Mouse (Mus musculus) CD8-positive naive resting alpha-beta T cell, adult 2 months (primary cell): ENCODE data around the gene E330021D16Rik.
"Not testable (repeated sequence)": the region's sequence is repeated elsewhere in the genome, so short reads cannot be mapped to it uniquely, and the experiment has no call there.

Experiments
- DNase-seq, 2 experiments: peaks; one replicate each; pipeline ENCODE4 v3.0.0; 2022; ENCODE audit warnings: low read depth in 2 of 2, low spot score in 2 of 2

E330021D16Rik gene

GRCm38 (mm10) chr6:136415133-136415775 is at the start of gene E330021D16Rik:
TSS of gene E330021D16Rik (minus strand) at chr6:136415569.
- no peak for DNase-seq

- peak in 1 of 2 experiments; percentile 9 for DNase-seq
These were observed 49.7 kb upstream of the E330021D16Rik start for GRCm38 (mm10) chr6:136465021-136465420.

- DNase-seq = peak in 1 of 2 experiments; percentile 33
These were observed 48.8 kb upstream of the E330021D16Rik start for GRCm38 (mm10) chr6:136464121-136464621.

- DNase-seq = peak; percentile 53 to 67
These were observed 48.1 kb upstream of the E330021D16Rik start for GRCm38 (mm10) chr6:136463491-136463890.

GRCm38 (mm10) chr6:136459156-136459555 is 43.8 kb upstream of the E330021D16Rik start:
- no peak for DNase-seq

DNA sequence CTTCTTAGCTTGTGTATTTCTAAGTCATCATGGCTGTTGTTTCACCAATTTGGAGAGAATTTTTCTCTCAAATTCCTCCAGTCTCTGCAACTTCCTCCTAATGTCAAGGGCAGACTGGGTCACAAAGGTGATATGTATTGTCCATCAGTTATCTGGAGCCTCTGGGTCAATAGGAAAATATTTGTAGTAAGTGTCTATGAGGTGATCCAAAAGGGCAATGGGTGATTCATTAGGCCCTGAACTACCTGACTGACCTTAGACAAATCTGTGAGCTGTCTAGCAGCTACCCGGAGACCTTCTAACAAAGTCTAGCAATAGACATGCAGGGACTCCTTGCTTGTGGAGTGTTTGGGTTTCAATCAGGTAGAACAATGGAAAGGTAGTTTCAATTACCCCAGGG is 40.9 kb upstream of the E330021D16Rik start:
- DNase-seq = no peak

DNA sequence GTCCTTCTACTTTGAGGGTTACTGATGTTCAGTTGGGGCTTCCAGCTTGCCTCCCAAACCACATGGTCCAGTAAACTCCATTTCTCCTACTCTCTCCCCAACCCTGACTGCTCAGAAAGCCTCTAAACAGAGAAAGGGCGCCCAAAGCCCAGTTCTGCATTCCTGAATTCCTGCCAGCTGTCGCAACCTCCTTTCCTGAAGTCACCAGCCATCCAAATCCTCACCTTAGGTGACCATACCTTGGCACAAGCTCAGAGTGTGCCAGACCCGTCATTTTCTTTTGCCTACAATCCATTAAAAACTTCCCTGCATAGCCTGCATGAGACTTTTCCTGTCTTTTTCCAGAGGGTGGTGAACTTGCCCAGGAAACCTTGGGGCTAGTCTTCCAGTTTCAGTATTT is 40.3 kb upstream of the E330021D16Rik start:
- no peak for DNase-seq

DNA sequence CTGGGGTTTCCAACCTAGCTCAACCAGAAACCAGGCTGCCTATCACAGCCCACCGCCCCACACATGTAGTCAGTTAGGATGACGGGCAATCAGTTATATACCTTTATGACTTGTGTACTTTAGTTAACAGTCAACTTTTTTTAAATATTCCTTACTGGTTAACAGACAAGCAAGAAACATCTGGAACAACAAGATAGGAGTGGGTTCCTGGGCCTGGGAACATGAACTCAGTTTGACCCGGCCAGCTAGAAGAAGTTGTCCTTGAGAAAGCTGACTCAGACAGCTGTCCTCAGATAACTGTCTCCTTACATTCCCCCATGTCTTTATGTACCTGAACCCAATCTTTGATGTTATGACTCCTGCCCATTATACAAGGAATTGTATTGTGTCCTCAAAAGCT is 37.3 kb upstream of the E330021D16Rik start:
- DNase-seq = no peak

GRCm38 (mm10) chr6:136450863-136451262 is 35.5 kb upstream of the E330021D16Rik start:
- no peak for DNase-seq

DNA sequence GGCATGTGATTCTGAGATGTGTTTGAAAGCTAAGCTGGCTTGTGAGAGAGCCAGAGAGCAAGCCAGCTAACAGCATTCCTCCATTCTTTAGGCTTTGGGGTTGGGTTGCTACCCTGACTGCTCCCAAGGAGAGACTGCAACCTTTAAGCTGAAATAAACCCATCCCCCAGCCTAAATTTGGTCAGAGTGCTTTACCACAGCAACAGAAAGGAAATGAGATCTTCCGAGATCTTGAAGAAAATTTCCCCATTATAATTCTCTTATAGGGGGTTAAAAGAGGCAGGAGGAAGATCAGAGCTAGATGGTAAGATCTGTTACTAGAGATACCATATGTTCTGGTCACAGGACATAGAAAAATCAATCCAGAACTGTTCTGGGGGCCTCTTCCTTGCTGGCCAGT is 34.6 kb upstream of the E330021D16Rik start:
- DNase-seq = no peak

- DNase-seq = peak; percentile 52 to 73
These were observed 33.9 kb upstream of the E330021D16Rik start for GRCm38 (mm10) chr6:136449270-136449692.

GRCm38 (mm10) chr6:136439205-136439604 is 23.8 kb upstream of the E330021D16Rik start:
- DNase-seq = not testable (repeated sequence)

DNA sequence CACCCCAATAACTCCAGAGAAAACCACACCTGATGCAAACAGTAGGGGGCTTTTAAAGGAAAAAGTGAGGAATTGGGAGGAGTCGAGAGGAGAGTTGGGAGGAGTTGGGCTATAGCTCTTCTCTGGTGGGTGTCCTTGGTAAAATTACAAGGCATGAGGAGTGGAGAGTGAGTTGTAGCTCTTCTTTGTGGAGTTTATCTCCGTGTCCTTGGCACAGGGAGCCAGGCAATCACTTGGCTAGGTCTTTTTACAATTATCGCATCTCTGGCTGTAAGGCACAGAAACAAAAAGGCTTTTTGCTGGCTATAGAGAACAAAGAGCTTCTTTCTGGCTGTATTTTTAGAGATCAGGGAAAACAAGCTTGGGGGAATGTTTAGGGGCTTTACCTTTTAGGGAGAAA is 20.8 kb upstream of the E330021D16Rik start:
- not testable (repeated sequence) for DNase-seq

DNA sequence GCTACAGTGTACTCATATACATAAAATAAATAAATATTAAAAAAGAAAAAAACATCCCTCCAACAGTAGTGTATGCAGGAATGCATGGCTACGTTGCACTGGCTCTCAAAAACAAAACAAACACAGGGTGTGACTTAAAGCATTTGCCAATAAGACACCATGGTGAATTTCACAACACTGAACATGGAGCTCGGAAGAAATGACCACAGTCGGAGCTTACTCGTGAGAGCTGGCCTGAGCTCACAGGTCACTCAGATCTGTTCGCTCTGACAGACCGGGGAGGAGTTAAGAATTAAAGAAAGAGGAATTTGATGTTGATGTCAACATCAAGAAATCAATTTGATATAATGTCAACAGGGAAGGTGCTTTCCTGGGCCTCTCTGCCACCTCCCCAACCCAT is 18.2 kb upstream of the E330021D16Rik start:
- DNase-seq = no peak

GRCm38 (mm10) chr6:136431896-136432248 is 16.5 kb upstream of the E330021D16Rik start:
- DNase-seq = no peak

DNA sequence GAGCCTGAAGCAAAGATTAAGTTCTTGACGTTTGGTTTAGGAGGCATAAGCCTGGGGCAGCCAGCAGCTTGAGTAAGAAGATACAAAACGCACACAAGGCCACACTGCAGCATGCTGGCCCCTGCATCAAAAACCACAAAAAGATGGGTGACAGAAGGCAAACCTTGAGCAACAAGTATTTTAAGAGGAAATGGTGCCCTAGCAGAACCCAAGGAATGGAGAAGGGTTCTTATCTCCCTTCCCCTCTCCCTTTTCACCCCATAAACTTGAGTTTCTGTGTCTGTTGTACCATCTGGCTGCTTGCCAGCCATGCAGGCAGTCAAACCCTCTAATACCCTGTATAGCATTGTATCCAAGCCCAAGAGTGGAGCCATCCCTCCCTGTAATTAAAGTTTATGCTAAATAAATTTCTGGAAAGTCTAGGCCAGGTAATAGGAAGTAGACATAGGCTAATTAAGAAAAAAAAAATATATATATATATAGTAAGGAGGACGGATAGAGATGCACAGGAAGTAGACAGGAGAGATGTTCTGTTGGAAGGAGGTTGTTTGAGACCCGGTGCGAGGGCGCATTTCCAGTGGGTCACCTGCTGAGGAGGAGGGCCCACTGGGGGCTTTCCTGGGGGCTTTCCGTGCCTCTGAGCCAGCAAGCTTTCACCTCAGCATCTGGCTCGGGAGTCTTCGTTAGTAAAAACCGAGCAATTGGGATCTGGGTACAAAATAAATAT is 16.0 kb upstream of the E330021D16Rik start:
- DNase-seq = no peak

GRCm38 (mm10) chr6:136429441-136429840 is 14.1 kb upstream of the E330021D16Rik start:
- no peak for DNase-seq

DNA sequence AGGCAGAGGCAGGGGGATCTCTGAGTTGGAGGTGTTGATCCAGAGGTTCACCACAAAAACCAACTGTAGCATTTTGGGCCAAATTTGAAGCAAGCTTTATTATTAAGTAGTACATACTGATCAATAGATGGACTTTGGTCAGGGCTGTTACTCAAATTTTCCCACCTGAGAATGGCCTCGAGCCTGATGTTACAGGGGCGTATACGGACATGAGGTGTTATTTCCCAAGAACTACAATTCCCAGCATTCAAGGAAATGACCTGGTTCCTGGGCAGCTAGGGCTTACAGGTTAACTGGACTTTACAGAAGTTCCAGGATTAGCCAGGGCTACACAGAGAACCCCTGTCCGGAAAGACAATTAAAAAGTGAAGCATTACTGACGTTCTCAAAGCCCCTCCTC is 13.0 kb upstream of the E330021D16Rik start:
- no peak for DNase-seq

DNA sequence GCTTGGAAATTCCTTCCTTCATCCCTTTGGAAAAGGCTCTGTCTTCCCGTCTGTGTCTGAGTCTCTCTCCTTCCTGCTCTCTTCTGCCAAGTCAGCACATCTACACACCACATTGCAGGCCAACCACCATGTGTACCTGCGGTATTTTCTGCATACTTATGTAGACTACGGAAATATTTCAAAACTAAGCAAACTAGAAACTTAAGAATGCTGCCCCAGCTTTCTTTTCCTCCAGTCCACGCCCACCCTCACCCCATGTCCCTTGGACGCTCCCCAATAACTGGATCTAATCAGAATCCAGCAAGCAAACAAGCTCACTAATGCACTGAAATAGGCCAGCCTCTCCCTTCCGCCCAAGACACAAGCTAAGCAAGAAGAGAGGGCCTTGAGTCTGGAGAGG is 11.9 kb upstream of the E330021D16Rik start:
- no peak for DNase-seq

GRCm38 (mm10) chr6:136425956-136426355 is 10.6 kb upstream of the E330021D16Rik start:
- no peak for DNase-seq

DNA sequence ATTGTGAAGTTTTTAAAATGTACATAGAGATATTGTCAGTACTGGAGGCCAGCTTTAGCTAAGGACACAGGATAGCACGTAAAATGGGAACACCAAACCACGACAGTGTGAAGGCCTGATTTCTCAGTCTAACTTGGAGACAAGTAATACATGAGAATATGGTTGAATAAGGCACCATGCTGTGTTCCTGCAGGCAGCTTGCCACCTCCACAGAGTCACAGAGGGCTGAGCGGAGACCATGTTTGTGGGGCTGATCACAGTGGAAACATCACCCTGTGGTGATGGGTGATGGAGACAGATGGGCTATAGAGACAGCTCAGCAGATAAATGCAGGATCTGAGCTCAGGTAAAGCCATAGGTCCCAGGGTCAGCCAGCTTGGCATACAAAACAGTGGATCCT is 8.8 kb upstream of the E330021D16Rik start:
- DNase-seq = no peak

- DNase-seq = no peak
These were observed 7.8 kb upstream of the E330021D16Rik start for GRCm38 (mm10) chr6:136423201-136423600.
